Mouse (Mus musculus): ENCODE measurements around the gene Myo1d. TPM values are rescaled to one million over a fixed set of nuclear protein-coding genes. Genes with fewer than 3 reads are reported as not detected.

Gene Myo1d
- total RNA-seq, 1 experiment from 2014 or later = 82.4 TPM

DNA sequence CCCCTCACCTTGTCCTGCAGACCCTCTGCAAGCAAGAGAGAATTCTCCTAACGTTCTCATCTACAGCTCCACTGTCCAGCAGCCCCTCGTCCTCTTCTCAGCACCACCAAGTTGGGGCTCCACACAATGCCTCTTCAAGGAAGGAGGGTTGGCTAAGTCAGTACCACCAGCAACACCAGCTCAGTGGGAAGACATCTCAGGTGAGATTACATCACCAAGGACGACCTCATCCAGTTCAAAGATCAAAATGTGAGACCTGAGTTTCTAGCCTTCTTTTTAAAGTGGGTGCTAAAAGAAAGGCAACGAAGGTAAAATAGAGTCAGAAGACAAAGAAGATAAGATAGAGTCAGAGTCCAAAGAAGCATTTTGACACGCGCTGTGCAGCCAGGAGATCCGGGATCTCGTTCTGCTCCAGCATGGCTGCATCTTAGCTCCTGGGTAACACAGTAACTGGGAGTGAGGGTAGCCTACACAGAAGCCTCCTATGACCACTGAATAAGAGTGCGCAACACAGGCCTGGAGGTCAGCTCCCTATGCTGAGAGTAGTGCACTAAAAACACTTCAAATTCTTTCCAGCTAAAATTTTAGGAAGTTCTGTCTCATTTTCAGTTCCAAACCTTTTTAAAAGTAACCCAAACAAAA lies 56.3 kb downstream of the Myo1d start:
- no peak for DNase-seq

GRCm38 (mm10) chr11:80719014-80719413 lies 60.8 kb downstream of the Myo1d start:
- DNase-seq = no peak

- DNase-seq = no peak
Measured at GRCm38 (mm10) chr11:80718036-80718435, 61.8 kb downstream of the Myo1d start.

- no peak for DNase-seq
Measured at GRCm38 (mm10) chr11:80715115-80715514, 64.7 kb downstream of the Myo1d start.

DNA sequence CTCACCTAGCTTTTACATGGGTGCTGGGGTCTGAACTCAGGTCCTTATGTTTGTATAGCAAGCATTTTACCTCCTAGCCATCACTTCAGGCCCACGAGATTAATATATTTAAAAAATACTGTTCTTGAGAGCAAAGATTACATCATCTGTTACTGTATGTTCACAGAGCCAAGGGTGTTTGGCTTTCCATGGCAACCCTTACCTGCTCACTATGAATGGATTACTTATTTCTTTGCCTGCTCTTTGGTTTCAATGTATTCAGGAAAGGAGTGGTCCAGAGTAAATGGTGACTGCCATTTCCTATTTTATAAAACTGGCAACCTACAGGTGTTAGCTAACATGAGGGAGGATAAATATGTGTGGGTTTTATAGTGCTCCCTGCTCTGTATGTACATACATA lies 66.1 kb downstream of the Myo1d start:
- no peak for DNase-seq

DNA sequence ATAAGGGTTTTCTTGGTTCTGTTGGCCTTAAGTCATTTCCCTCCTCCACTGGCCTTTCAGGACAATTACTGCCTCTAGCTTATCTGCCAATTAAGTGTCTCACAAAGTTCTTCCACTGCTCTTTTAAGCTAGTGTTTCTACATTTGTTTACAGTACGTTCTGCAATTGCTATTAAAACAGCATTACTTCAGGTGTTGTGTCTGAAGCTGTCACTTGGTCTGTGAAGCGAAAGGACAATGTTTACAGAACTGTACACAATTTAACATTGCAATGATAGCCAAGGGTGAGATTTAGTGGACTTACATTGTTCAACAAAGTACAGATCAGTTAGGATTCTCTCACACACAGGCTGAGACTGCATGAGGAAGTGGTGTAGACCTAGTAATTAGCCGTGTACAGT lies 67.6 kb downstream of the Myo1d start:
- DNase-seq = no peak

GRCm38 (mm10) chr11:80711336-80711735 lies 68.5 kb downstream of the Myo1d start:
- DNase-seq = peak; percentile 57

- DNase-seq = peak; percentile 17
Measured at GRCm38 (mm10) chr11:80700611-80701010, 79.2 kb downstream of the Myo1d start.

GRCm38 (mm10) chr11:80698721-80699120 lies 81.1 kb downstream of the Myo1d start:
- DNase-seq = no peak

- DNase-seq = no peak
Measured at GRCm38 (mm10) chr11:80696350-80696749, 83.5 kb downstream of the Myo1d start.

GRCm38 (mm10) chr11:80684603-80685002 lies 95.2 kb downstream of the Myo1d start:
- no peak for DNase-seq

DNA sequence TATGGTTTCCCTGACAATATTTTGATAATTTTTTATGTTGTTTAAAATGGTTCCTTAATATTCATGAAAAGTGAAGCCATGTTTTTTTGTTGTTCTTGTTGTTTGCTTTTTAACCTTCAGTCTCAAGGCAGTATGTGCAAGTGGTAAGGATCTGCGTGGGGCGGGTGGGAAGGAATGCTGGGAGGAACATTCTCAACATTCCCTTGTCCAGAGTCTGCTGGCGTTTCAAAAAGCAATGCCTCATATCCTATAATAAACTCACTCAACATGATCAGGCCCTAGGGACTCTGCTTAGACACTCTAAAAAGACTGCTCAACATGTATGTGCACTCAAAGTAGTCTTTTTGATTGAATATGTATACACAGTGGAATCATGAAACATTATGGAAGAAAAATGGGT lies 97.1 kb downstream of the Myo1d start:
- DNase-seq = no peak

- DNase-seq = no peak
Measured at GRCm38 (mm10) chr11:80673013-80673412, 106.8 kb downstream of the Myo1d start.

DNA sequence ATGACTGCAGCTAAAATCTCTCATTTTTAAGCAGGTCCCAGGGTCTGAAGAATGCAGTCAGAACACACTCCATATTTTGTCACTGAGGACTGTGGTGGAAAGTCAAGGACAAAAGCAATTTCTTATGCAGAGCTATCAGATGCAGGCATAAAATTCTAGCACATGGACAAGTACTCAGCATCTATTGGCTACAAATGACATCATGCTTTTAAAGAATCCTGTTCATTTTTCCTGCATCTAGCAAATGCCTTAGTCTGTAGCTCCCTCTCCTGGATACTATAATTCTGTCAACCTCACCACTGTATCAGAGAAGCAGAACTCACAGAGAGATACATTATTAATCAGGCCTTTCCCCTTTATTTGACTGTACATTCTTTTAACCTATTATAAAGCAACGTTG lies 109.4 kb downstream of the Myo1d start:
- no peak for DNase-seq

DNA sequence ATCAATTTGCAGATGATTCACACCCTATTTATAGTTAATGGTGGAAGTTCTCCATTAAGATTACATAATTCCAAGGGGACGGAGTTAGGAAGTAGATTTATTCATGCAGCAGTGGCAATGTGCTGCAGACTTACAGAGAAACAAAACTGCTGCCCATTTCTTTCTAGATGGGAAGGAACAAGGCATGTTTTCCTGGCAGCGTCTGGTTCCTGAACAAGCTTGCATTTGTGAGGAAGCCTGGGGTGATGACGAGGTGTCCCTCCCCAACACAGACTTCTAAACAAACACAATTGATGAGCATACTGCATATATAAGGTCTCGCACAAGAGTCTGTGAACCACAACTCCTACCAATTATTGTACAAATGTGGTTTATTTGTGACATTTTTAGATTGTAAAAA lies 109.9 kb downstream of the Myo1d start:
- DNase-seq = no peak

- DNase-seq = no peak
Measured at GRCm38 (mm10) chr11:80666211-80666610, 113.6 kb downstream of the Myo1d start.

DNA sequence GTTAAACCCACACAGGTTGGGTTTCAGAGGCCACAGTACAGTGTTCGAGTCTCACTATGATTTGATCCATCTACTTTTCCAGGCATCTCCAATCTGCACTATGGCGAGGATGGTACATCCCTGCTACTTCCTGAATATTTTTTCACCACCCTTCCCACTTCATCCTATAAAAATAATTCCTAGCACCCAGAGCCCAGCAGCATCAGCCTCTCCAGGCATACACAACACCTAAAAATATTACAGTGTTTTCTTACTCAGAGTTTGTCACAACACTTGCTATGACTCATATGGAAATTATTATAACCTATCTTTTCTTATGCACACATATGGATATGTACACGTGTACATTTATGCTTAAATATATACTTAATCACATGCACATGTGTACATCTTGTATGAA lies 115.6 kb downstream of the Myo1d start:
- DNase-seq = no peak

DNA sequence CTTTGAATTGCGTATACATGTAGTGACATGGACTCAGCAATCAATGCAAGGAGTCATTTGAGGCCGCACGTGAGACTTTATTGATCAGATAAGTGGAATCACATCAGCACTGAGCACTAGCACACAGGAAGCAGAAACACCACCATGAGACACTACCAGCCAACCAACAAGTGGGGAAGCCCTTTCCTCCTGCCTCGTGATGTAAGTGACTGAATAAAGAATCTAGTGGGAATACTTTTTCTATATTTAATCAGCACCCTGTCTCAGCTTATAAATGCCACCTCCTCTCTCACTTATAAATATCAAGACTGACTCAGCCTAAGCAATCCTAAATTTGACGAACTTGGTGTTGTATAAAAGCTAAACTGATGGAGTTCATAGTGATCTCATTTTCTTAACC lies 134.7 kb downstream of the Myo1d start:
- no peak for DNase-seq

- no peak for DNase-seq
Measured at GRCm38 (mm10) chr11:80628992-80629865, 150.6 kb downstream of the Myo1d start.

GRCm38 (mm10) chr11:80628581-80628980 lies 151.2 kb downstream of the Myo1d start:
- DNase-seq = no peak

- DNase-seq = no peak
Measured at GRCm38 (mm10) chr11:80623038-80623380, 156.8 kb downstream of the Myo1d start.

DNA sequence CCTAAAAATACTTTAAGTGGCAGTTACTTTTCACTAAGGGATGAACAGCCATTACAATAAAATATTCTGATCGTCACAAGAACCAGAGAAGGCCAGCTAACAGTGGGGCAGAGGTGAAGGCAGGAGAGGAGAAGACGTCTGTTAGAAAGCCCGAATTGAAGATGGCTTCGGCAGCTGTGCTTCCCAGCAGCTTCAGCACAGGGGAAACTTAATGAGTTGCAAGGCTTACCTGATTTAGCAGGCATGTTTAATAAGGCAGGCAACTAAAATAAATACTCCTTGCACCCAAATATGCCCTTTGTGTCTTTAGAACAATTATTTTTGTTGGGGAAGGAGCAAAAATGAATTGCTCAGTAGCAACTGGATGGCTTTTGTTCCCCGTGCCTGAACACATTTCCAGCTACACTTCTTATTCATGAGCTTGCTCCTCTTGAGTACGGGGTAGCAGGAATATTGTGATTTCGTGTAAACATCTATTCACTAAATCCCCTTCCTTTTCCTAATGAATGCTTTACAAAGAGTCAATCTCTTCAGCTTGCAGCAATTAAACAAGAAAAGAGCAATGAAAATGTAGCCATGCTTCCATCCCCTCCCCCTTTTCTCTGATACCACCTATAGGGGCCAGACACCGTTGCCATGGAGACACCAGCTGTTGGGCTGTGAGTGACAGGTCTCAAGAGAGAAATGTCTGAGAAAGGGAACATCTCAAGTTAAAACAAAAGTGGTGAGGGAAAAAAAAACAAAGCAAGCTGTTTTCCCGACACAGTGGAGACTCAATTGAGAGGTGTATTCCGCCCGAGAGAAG lies 157.4 kb downstream of the Myo1d start:
- no peak for DNase-seq
